Comparison of ENCODE assay signal across 22 mouse cellular contexts in the genomic region with DNA sequence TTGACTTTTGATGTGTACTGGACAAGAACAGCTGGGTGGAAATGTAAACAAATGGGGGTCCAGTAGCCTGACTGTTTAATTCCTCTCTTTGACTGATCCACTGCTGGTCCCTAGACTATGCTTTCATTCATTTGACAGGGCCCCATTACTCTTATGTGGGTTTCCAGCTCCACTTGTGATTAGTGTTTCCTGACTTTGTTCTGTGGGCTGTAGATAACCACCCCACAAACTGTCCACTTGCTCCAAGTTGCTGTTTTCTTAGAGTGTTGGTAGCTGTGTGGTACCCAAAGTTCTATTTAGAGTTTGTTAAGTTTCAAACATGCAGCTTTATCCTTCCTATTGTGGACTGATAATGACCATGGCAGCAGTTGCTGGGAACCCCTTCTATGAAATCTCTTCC.
"Had no signal": no experiment of that assay in that cellular context is flagged by ENCODE, and none has a peak within 500 bp of the region (broad histone marks: within the 10 kb centered on the region; RNA-seq: fewer than 3 reads in every experiment).

No protein-coding gene starts in this region.

- DNase-seq: heart, postnatal 10 days; heart, postnatal 14 days; heart, postnatal 36 days; heart, postnatal 4 days; kidney, adult 11 months; kidney, adult 18-20 months; kidney, adult 2 months; kidney, adult 8-10 months; kidney, adult 9 months; kidney, postnatal 10 days; kidney, postnatal 14 days; kidney, postnatal 25 days; kidney, postnatal 36 days; kidney, postnatal 4 days; layer of hippocampus, adult 9-11 months; layer of hippocampus, postnatal 36 days had no signal

- ATAC-seq: hindbrain, embryonic 16.5 days; hindbrain, postnatal 0 days; inflammation-experienced regulatory T-cells, adult 6 months; intestine, embryonic 15.5 days; intestine, embryonic 16.5 days; intestine, postnatal 0 days had no signal
